Mouse (Mus musculus) intestine, postnatal 0 days (tissue): ENCODE results near the gene F11r. TPM values are rescaled to one million over a fixed set of nuclear protein-coding genes. Genes with fewer than 3 reads are reported as not detected.
A peak's percentile ranks its signal among the peaks of the same experiment; 100 is the strongest.

Experiments used
- ATAC-seq: fragments of 200-750 bp; cut with Nextera tagmentation; 2 replicates; pipeline ENCODE4 v1.8.0; 2017; ENCODE audit warnings: mild to moderate bottlenecking, moderate TSS enrichment, moderate library complexity
- H3K27ac ChIP-seq: fragments of 300-500 bp; sonication (generic); 2 replicates; pipeline ENCODE4 v1.5.1; 2014; ENCODE audit warnings: mild to moderate bottlenecking, low read depth, low read length, moderate library complexity
- H3K27me3 ChIP-seq: fragments of 300-500 bp; sonication (generic); replicated peaks from 2 replicates; pipeline ENCODE4 v1.6.1; 2014; ENCODE audit warnings: low read length, mixed read lengths; ENCODE audit not compliant: control insufficient read depth, insufficient read depth
- H3K36me3 ChIP-seq: fragments of 300-500 bp; sonication (generic); 2 replicates; pipeline ENCODE4 v1.6.1; 2014; ENCODE audit warnings: mild to moderate bottlenecking, moderate library complexity; ENCODE audit not compliant: control insufficient read depth, insufficient read depth
- H3K4me1 ChIP-seq: fragments of 300-500 bp; sonication (generic); replicated peaks from 2 replicates; pipeline ENCODE4 v1.6.1; 2014; ENCODE audit warnings: antibody characterized with exemption, low read length, mixed read lengths; ENCODE audit not compliant: control insufficient read depth, insufficient read depth
- H3K4me2 ChIP-seq: fragments of 300-500 bp; sonication (generic); replicated peaks from 2 replicates; pipeline ENCODE4 v1.6.1; 2014; ENCODE audit warnings: low read depth, mild to moderate bottlenecking, moderate library complexity
- H3K4me3 ChIP-seq: fragments of 300-500 bp; sonication (generic); 2 replicates; pipeline ENCODE4 v1.5.1; 2014; ENCODE audit warnings: low read depth, low read length
- H3K9ac ChIP-seq: fragments of 300-500 bp; sonication (generic); 2 replicates; pipeline ENCODE4 v1.6.1; 2014; ENCODE audit warnings: mild to moderate bottlenecking, low read depth, low read length
- H3K9me3 ChIP-seq: fragments of 300-500 bp; sonication (generic); 2 replicates; pipeline ENCODE4 v1.6.1; 2016; ENCODE audit warnings: mixed run types; ENCODE audit not compliant: control insufficient read depth
- CTCF ChIP-seq: sonication (generic); IDR thresholded peaks from 2 replicates; pipeline ENCODE4 v1.5.1; 2016; ENCODE audit warnings: low read depth, mild to moderate bottlenecking, control low read depth, antibody characterized with exemption, moderate library complexity
- WGBS: fragments of 180-500 bp; shearing (Covaris S2); extraction: QIAGEN DNeasy Blood & Tissue Kit; methylation state at CpG from one replicate; pipeline ENCODE4 v1.1.7; 2014; 5-methylcytosine and 5-hydroxymethylcytosine counted together
- polyA plus RNA-seq: library from polyadenylated mRNA; unstranded; fragments of >200 nt; fragmentation: Nextera tagmentation; extraction: Ambion mirVana; gene quantifications from 2 replicates; pipeline ENCODE4 v1.2.1, GENCODE M21; 2015

The F11r gene
- polyA plus RNA-seq, 1 experiment from 2014 or later: 72.5 TPM

GRCm38 (mm10) chr1:171418660-171419059 is 18.7 kb upstream of the F11r start, which contains the start of gene Tstd1:
TSS of gene Tstd1 (plus strand) at chr1:171418872.
- TF ChIP-seq CTCF: no peak
- Histone ChIP-seq H3K9ac (no peak within 1 kb of the TSS), H3K4me2 (no peak within 1 kb of the TSS), H3K36me3 (peaks cover 55% of the 10 kb centered on the region), H3K27me3 (no peaks in the 10 kb centered on the region), H3K4me1 (no peaks in the 10 kb centered on the region), H3K9me3 (no peaks in the 10 kb centered on the region), H3K4me3 (no peak within 1 kb of the TSS), H3K27ac (no peak within 1 kb of the TSS)
- 83% methylated on average over 5 of the region's 5 CpGs for WGBS
- ATAC-seq: peak; percentile 41; the same call in 1 of the 2 replicates

GRCm38 (mm10) chr1:171419291-171419882 is 17.9 kb upstream of the F11r start:
- H3K27me3 ChIP-seq: no peaks in the 10 kb centered on the region
- TF ChIP-seq CTCF: no peak
- no peaks in the 10 kb centered on the region for H3K4me1 ChIP-seq
- no peak overlapping the region for H3K4me2 ChIP-seq
- no peak overlapping the region for H3K4me3 ChIP-seq
- H3K27ac ChIP-seq: no peak overlapping the region
- no peaks in the 10 kb centered on the region for H3K9me3 ChIP-seq
- no peak overlapping the region for H3K9ac ChIP-seq
- H3K36me3 ChIP-seq: peaks cover 55% of the 10 kb centered on the region
- no peak for ATAC-seq
- 76% methylated on average over 12 of the region's 12 CpGs for WGBS

- 89% methylated on average over 5 of the region's 5 CpGs for WGBS
- no peak overlapping the region for H3K4me2 ChIP-seq
- H3K36me3 ChIP-seq: peaks cover 55% of the 10 kb centered on the region
- H3K27me3 ChIP-seq: no peaks in the 10 kb centered on the region
- no peak overlapping the region for H3K9ac ChIP-seq
- no peak for ATAC-seq
- no peak overlapping the region for H3K27ac ChIP-seq
- H3K9me3 ChIP-seq: no peaks in the 10 kb centered on the region
- no peaks in the 10 kb centered on the region for H3K4me1 ChIP-seq
- H3K4me3 ChIP-seq: no peak overlapping the region
- no peak for TF ChIP-seq CTCF
Observed at GRCm38 (mm10) chr1:171419905-171420304, 17.4 kb upstream of the F11r start.

- 70% methylated on average over 8 of the region's 8 CpGs for WGBS
- no peak for ATAC-seq
- no peaks in the 10 kb centered on the region for H3K9me3 ChIP-seq
- no peak overlapping the region for H3K4me2 ChIP-seq
- H3K27me3 ChIP-seq: no peaks in the 10 kb centered on the region
- H3K36me3 ChIP-seq: peaks cover 31% of the 10 kb centered on the region
- H3K9ac ChIP-seq: no peak overlapping the region
- no peak overlapping the region for H3K27ac ChIP-seq
- no peaks in the 10 kb centered on the region for H3K4me1 ChIP-seq
- H3K4me3 ChIP-seq: no peak overlapping the region
- TF ChIP-seq CTCF: no peak
Observed at GRCm38 (mm10) chr1:171422504-171423095, 14.7 kb upstream of the F11r start.

GRCm38 (mm10) chr1:171424638-171425037 is 12.7 kb upstream of the F11r start:
- no peak overlapping the region for H3K9ac ChIP-seq
- peak overlapping the region; percentile 35; the same call in 1 of the 2 replicates for H3K4me2 ChIP-seq
- TF ChIP-seq CTCF: no peak
- ATAC-seq: peak; percentile 59; the same call in 1 of the 2 replicates
- no peaks in the 10 kb centered on the region for H3K9me3 ChIP-seq
- no peaks in the 10 kb centered on the region for H3K4me1 ChIP-seq
- no peak overlapping the region for H3K27ac ChIP-seq
- H3K27me3 ChIP-seq: no peaks in the 10 kb centered on the region
- 27% methylated on average over 5 of the region's 5 CpGs for WGBS
- no peak overlapping the region for H3K4me3 ChIP-seq
- H3K36me3 ChIP-seq: peaks cover 11% of the 10 kb centered on the region

- TF ChIP-seq CTCF: no peak
- Histone ChIP-seq H3K4me1 (no peaks in the 10 kb centered on the region), H3K36me3 (peaks cover 8% of the 10 kb centered on the region; the same call in 1 of the 2 replicates), H3K4me3 (no peak overlapping the region), H3K9ac (no peak overlapping the region), H3K27me3 (no peaks in the 10 kb centered on the region), H3K9me3 (no peaks in the 10 kb centered on the region), H3K4me2 (peak overlapping the region; percentile 35; the same call in 1 of the 2 replicates), H3K27ac (no peak overlapping the region)
- ATAC-seq: peak; percentile 58
- 27% methylated on average over 4 of the region's 4 CpGs for WGBS
Observed at GRCm38 (mm10) chr1:171425126-171425525, 12.2 kb upstream of the F11r start.
